Mouse (Mus musculus) lung, embryonic 14.5 days (tissue): Measurements from ENCODE around the gene Rnase1. TPM values are rescaled to one million over a fixed set of nuclear protein-coding genes. Genes with fewer than 3 reads are reported as not detected.
A peak's percentile ranks its signal among the peaks of the same experiment; 100 is the strongest.

Experiments
- ATAC-seq: fragments of 200-750 bp; cut with Nextera tagmentation; 2 replicates; pipeline ENCODE4 v1.8.0; 2017; ENCODE audit warnings: mild to moderate bottlenecking, moderate TSS enrichment, moderate library complexity; ENCODE audit not compliant: insufficient read depth
- DNase-seq: peaks from one replicate; pipeline ENCODE4 v3.0.0-alpha.2; 2015
- H3K27ac ChIP-seq: fragments of 300-500 bp; sonication (generic); 2 replicates; pipeline ENCODE4 v1.5.1; 2014; ENCODE audit warnings: low read depth, mild to moderate bottlenecking, moderate library complexity
- H3K27me3 ChIP-seq: fragments of 300-500 bp; sonication (generic); 2 replicates; pipeline ENCODE4 v1.6.1; 2014; ENCODE audit warnings: low read length, control low read depth; ENCODE audit not compliant: insufficient read depth
- H3K36me3 ChIP-seq: fragments of 300-500 bp; sonication (generic); 2 replicates; pipeline ENCODE4 v1.6.1; 2014; ENCODE audit warnings: control low read depth; ENCODE audit not compliant: insufficient read depth
- H3K4me1 ChIP-seq: fragments of 300-500 bp; sonication (generic); 2 replicates; pipeline ENCODE4 v1.6.1; 2014; ENCODE audit warnings: antibody characterized with exemption, control low read depth; ENCODE audit not compliant: insufficient read depth
- H3K4me2 ChIP-seq: fragments of 300-500 bp; sonication (generic); 2 replicates; pipeline ENCODE4 v1.6.1; 2014; ENCODE audit warnings: mild to moderate bottlenecking
- H3K4me3 ChIP-seq: fragments of 300-500 bp; sonication (generic); 2 replicates; pipeline ENCODE4 v1.5.1; 2014; ENCODE audit warnings: low read depth, low read length
- H3K9ac ChIP-seq: fragments of 300-500 bp; sonication (generic); 2 replicates; pipeline ENCODE4 v1.6.1; 2014
- H3K9me3 ChIP-seq: fragments of 300-500 bp; sonication (generic); 2 replicates; pipeline ENCODE4 v1.6.1; 2016; ENCODE audit warnings: low read depth, low read length, control low read depth
- CTCF ChIP-seq: IDR thresholded peaks from 2 replicates; pipeline ENCODE4 v1.5.1; 2016; ENCODE audit warnings: antibody characterized with exemption, low read depth
- WGBS: fragments of 180-500 bp; shearing (Covaris S2); extraction: QIAGEN DNeasy Blood & Tissue Kit; methylation state at CpG from one replicate; pipeline ENCODE4 v1.1.7; 2014; 5-methylcytosine and 5-hydroxymethylcytosine counted together
- polyA plus RNA-seq: library from polyadenylated mRNA; unstranded; fragments of >200 nt; fragmentation: Nextera tagmentation; extraction: Ambion mirVana; gene quantifications from 2 replicates; pipeline ENCODE4 v1.2.1, GENCODE M21; 2014

Rnase1 gene
- polyA plus RNA-seq, 1 experiment from 2014 or later, result 0.50 TPM

DNA sequence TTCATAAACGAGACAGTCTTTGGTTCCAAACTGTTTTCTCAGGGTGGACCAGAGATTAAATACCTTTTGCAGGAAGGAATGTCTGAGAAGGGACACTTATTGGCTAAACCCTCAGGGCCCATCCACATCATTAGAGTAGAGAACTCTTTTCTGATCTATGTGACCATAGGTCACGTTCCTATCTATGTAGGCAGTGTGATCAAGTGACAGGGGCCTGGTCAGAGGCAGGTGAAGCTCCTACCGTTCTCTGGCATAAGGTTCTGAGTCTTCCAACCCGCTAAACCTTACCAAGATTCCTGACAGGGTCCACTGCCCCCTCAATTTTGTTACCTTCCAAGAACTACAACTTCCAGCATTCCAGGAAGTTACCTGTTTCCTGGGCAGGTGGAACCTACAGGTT, 4.5 kb downstream of the Rnase1 start:
- Histone ChIP-seq H3K4me1 (no peaks in the 10 kb centered on the region), H3K27ac (no peak overlapping the region), H3K9me3 (no peaks in the 10 kb centered on the region), H3K36me3 (no peaks in the 10 kb centered on the region), H3K27me3 (no peaks in the 10 kb centered on the region), H3K9ac (no peak overlapping the region), H3K4me2 (no peak overlapping the region), H3K4me3 (no peak overlapping the region)
- DNase-seq (no peak), ATAC-seq (no peak)
- WGBS, result 80% methylated on average over 4 of the region's 4 CpGs
- no peak for TF ChIP-seq CTCF

DNA sequence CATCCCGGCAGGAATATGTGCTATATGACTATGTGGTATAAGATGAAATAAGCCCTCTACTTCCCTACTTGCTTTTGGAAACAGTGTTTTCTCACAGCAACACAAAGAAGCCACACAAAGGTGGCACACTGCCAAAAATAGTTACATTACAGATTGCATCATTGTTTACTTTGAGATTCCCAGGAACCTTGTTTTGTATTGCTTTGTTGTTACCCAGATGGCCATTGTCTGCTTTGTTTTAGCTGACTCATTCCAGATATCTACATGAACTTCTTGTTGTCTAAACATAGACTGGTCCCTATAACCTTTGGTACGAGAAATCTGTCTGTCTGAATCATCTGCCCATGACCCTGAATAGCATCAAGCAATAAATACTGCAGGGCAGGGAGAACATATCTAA, 6.2 kb downstream of the Rnase1 start:
- Histone ChIP-seq H3K27me3 (no peaks in the 10 kb centered on the region), H3K4me2 (no peak overlapping the region), H3K9ac (no peak overlapping the region), H3K4me3 (no peak overlapping the region), H3K27ac (no peak overlapping the region), H3K36me3 (no peaks in the 10 kb centered on the region), H3K9me3 (no peaks in the 10 kb centered on the region), H3K4me1 (no peaks in the 10 kb centered on the region)
- DNase-seq, result peak; percentile 67
- 53% methylated on average over 2 of the region's 2 CpGs for WGBS
- TF ChIP-seq CTCF, result no peak
- peak; percentile 44; the same call in 1 of the 2 replicates for ATAC-seq

DNA sequence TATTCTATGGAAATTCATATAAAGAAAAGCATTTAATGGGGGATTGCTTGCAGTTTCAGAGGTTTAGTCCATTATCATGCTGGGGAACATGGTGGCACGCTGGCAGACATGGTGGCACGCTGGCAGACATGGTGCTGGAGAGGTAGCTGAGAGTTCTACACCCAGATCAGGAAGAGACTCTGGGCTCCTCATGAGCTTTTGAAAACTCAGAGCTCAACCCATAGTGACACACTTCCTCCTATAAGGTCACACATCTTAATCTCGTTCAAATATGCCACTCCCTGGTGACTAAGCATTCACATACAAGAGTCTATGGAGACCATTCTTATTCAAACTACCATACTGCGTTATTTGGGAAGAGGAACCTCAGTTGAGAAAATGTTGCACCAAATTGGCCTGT, 14.2 kb downstream of the Rnase1 start:
- no peaks in the 10 kb centered on the region for H3K36me3 ChIP-seq
- H3K4me2 ChIP-seq, result no peak overlapping the region
- H3K4me3 ChIP-seq, result no peak overlapping the region
- H3K4me1 ChIP-seq, result no peaks in the 10 kb centered on the region
- H3K9me3 ChIP-seq, result no peaks in the 10 kb centered on the region
- WGBS, result 93% methylated on average over 4 of the region's 4 CpGs
- ATAC-seq (no peak), DNase-seq (no peak)
- H3K9ac ChIP-seq, result no peak overlapping the region
- no peak for TF ChIP-seq CTCF
- H3K27ac ChIP-seq, result no peak overlapping the region
- no peaks in the 10 kb centered on the region for H3K27me3 ChIP-seq

DNA sequence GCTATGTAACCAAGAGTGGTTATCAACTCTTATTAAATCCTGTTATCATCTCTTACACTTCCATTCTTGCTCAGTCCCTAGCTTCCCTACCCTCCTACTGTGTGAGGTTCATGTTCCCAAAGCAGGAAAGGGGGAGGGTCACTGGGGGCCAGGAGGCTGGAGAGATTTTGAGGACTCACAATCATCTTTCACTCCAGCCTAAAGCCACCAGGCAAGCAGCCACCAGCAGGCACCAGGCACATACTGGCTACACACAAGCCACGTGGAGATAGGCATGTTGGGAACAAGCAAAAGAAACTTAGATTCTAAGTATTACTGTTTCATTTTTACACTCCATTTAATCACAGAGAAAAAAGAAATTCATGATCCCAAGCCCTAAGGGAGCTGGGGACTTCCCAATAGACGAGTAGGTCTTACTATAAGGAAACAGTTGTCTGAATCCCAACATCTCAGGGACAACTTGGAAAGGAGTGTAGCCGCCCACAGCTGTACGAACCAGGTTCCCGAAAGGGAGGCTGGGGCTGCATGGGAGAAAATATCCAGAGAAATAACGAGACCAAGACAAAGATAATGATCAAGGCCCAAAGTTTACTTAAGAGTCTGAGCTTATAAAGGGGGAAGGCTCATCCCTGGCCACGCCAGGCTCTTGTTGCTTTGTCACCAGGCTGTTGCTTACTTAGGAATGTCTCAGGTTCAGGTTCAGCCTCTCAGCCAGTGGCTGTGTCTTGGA, 15.3 kb downstream of the Rnase1 start:
- WGBS, result 66% methylated on average over 7 of the region's 7 CpGs
- DNase-seq (no peak), ATAC-seq (no peak)

DNA sequence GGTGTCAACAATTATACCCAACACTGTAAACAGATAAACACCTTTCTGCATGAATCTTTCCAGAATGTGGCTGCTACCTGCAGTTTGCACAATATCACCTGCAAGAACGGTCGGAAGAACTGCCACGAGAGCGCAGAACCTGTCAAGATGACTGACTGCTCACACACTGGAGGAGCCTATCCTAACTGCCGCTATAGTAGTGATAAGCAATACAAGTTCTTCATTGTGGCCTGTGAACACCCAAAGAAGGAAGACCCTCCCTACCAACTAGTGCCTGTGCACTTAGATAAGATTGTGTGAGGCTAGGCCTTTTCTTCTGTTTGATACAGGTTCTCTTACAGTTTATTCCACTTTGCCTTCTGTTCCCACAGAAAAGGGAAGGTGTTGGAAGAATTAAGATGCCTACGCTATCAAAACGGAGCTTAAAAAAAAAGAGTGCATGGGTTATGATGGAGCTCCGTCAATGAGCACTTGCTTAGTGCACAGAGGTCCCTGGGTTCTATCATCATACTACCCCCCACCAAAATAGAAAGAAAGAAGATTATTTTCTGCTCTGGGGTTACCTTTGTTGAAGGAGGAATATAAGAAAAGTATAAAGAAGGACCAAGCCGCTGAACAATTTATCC, 16.2 kb downstream of the Rnase1 start:
- Histone ChIP-seq H3K9ac (no peak overlapping the region), H3K4me2 (peak overlapping the region; percentile 7; the same call in 1 of the 2 replicates), H3K27ac (no peak overlapping the region; the same call in 1 of the 2 replicates), H3K27me3 (no peaks in the 10 kb centered on the region), H3K9me3 (no peaks in the 10 kb centered on the region), H3K4me3 (no peak overlapping the region), H3K36me3 (no peaks in the 10 kb centered on the region), H3K4me1 (no peaks in the 10 kb centered on the region)
- ATAC-seq (no peak), DNase-seq (no peak)
- no peak for TF ChIP-seq CTCF
- WGBS, result 63% methylated on average over 9 of the region's 9 CpGs

More for the DNA sequence above, 15.3 kb downstream of the Rnase1 start:
- Histone ChIP-seq H3K4me3 (no peak overlapping the region), H3K36me3 (no peaks in the 10 kb centered on the region), H3K27ac (no peak overlapping the region), H3K9ac (no peak overlapping the region), H3K27me3 (no peaks in the 10 kb centered on the region), H3K9me3 (no peaks in the 10 kb centered on the region), H3K4me1 (no peaks in the 10 kb centered on the region), H3K4me2 (no peak overlapping the region)
- TF ChIP-seq CTCF, result no peak

DNA sequence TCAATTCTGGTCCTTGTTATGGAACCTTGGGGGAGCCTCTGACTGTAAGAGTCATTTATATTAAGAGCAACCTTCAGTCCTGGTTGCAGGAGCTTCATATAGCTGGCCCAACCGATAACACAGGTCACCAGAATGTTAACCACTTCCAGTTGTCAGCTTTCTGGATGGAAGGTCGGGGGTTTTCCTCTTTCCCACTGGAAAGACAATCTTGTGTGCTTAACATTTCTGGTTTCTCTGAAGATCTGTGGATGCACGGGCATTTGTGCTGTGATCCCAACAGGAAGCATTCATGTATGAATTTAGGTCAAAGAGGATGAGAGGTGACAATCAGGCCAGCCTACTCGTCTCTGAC, 17.0 kb downstream of the Rnase1 start:
- H3K4me3 ChIP-seq, result no peak overlapping the region
- H3K27me3 ChIP-seq, result no peaks in the 10 kb centered on the region
- no peaks in the 10 kb centered on the region for H3K9me3 ChIP-seq
- no peak for TF ChIP-seq CTCF
- 65% methylated on average over 4 of the region's 4 CpGs for WGBS
- DNase-seq, result no peak
- no peak overlapping the region for H3K27ac ChIP-seq
- no peak overlapping the region for H3K9ac ChIP-seq
- no peaks in the 10 kb centered on the region for H3K4me1 ChIP-seq
- H3K4me2 ChIP-seq, result no peak overlapping the region
- H3K36me3 ChIP-seq, result no peaks in the 10 kb centered on the region
- no peak for ATAC-seq

DNA sequence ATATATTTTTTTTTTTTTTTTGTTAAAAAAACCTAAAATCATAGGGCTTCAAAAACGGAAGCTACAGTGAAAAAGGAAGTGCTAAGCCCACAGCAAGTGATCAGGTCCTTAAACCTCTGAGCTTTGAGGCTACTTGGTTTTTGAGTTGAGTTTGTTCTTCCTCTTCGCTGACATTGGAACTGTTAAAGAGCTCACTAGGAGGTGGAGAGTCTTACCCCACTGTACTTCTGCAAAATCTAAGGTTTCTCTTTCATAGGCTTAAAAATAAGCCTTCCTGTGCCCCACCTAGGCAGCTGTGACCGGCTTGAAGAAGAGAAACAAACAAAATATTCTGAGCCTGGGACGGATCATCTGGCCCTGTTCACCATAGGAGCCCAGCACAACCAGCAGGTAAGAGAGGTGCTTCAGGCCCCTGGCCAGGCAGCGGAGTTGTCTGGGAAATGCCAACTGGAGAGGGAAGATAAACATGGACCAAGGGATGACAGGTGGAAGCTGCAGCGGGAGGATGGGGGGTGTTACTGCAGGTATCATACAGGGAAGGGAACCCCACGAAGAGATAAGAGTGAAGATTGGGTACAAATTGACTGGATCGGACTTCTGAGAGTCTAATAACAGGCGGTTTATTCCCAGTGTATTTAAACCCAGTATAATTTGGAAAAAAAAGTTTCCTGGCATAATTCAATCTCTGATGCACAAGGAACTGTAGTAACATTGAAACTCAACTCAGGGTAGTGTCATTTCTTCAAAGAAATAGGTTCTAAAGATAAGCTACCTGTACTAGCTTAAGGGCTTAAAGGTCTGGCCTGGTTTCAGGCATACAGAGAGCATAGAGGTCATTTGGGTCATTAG, 17.6 kb downstream of the Rnase1 start:
- Histone ChIP-seq H3K4me3 (no peak overlapping the region), H3K36me3 (no peaks in the 10 kb centered on the region), H3K9me3 (no peaks in the 10 kb centered on the region), H3K27me3 (no peaks in the 10 kb centered on the region), H3K27ac (no peak overlapping the region), H3K9ac (no peak overlapping the region), H3K4me2 (no peak overlapping the region), H3K4me1 (no peaks in the 10 kb centered on the region)
- WGBS, result 63% methylated on average over 9 of the region's 9 CpGs
- ATAC-seq (no peak), DNase-seq (no peak)
- TF ChIP-seq CTCF, result no peak
